Mouse (Mus musculus) cerebellum, adult 18-20 months (tissue): ENCODE measurements at regions not wholly inside any gene's neighbourhood (a gene's known extent, or its start where the extent isn't known, plus 50 kb on each side); places are given as distances from the start of the nearest gene placed in this dataset.

Source experiments
- DNase-seq, 2 experiments: peaks; one replicate each; pipeline ENCODE4 v3.0.0; 2021

DNA sequence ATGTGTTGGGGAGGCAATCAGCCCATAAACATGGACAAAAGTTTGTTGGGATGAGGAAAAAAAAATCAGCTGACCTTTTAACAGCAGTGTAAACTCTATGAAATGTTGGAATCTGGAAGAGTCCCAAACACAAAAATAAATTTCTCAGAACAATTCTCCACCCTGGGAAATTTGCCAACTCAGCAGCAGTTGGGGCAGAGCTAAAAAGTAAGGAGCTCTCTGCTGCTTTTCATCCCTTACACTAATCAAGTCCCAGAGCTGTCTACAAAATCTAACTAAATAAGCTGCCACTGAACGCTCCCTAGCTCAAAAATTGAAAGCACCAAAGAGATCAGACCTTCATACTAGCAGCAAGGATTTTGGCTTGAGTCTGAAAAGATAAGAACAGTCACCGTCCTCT lies 176.6 kb upstream of the Egflam start:
- no peak for DNase-seq

DNA sequence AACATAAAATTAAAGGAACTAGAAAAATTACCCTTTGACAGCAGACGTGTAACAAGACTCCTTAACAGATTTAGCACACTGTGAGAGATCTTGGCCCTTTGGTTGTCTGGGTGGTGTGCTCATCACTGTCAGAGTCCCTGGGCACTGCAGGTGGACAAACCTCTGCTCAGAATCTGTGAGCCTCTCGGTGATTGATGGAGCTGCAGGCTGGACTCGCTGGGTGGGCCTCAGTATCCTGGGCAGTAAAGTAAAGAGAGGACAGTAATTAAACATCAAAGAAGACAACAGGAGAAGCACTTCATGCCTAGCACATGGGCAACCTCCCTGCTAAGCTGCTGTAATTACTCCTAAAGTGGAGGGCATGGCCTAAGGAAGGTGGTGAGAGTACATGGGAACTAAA lies 180.2 kb upstream of the Egflam start:
- DNase-seq, result no peak

DNA sequence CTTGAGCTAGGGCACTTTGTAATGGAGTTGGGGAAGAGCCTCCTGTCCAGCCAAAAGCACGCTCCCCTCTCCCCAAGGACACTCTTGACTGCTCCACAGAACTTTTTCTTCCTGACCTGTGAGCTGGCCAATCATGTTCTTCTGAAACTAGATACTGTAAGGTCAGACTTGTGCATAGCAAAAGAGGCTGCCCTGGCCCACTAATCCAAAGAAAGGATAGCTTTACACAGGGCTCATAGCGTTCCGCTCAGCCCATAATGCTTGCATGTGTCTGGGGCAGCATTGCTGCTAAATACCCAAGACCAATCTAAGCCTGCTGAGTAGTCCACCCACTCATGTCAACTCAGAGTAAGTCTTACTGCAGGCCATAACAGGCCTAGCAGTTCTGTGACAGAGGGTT lies 189.0 kb upstream of the Egflam start:
- DNase-seq, result no peak

DNA sequence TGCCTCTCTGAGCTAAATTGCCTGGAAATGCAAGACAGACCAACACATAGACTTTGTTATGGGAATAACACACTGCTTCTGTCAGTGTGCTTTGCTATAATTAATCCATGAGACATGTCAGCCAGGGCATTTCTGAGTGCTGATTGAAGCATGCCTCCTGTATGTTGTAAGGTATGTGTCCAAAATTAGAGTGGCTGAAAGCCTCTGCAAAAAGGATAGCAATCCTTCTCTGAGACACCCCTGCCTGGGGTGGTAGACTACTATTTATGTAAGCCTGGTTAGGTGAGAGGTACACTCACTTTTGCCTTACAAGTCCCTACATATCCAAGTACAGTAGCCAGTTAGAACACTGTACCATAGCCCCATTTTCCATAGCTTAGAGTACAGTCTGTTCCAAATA lies 193.3 kb upstream of the Egflam start:
- DNase-seq, result no peak

DNA sequence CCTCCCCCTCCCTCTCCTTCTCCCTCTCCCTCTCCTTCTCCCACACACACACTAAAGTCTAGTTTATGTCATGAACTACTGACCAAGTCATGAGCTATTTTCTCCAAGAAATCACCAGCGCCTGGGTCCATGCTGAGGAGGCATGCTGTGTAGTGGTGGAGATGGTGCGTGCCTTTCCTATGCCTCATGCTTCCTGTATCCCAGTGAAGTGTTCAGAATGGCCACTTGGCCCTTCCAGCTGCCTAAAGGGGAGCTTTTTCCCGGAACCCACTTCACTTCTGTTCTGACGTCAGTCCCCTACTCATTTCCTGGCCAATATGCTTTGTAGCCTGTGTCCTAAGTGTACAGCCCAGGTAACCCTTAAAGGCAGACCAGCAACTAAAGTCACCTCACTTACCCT lies 199.1 kb upstream of the Egflam start:
- DNase-seq, result no peak

DNA sequence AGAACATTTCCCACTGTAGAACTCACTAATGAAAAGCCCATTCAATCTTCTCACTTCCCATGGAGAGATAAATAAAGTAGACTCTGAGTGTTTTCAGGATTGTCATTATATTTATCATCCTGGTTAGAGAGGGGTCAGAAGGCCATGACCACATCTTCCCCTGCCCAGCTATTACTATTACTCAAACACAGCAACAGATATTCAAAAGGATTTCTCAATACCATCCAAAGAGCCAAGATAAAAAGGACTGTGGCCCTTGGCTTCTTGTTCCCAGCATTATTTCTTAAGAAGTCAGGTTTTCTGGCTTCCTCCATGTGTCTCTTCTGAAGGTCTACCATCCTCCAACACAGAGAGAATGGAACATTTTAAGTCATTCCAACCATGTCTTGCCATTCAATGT lies 199.6 kb upstream of the Egflam start:
- DNase-seq, result no peak

DNA sequence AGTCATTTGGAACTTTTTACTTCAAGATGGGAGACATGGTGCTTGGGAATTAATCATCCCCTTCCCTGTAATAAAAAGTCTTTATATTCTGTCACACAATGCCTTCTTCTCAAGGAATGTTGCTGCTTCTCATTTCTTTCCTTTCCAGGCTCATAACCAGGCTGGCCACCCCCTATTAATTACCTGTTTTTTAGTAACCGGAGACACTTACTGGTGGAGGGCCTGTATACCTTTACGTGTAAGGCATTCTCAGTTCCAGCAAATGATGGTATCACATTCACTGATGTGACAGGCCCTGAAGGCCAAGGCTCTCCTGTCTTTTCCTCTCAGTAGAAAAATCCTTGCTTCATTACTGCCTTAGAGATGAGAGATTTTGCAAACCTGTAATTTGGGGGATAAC lies 203.3 kb upstream of the Egflam start:
- DNase-seq, result no peak

DNA sequence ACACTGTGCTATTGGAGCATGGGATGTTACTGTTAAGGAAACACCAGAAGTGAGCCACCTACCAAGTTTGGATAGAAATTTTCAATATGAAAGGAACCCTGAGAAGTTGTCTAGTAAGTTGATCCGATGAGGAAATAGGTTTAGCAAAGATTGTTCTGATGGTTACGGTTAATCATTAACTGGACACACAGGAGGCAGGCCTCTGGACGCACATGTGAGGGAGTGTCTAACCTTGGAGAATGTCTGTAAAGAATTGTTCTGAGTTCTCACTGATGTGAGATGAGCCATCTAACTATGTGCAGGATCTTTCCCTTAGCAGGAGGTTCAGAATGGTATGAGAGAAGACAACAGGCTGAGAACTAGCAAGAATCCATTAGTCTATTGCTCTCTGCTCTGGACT lies 205.8 kb upstream of the Gdnf start:
- no peak for DNase-seq

DNA sequence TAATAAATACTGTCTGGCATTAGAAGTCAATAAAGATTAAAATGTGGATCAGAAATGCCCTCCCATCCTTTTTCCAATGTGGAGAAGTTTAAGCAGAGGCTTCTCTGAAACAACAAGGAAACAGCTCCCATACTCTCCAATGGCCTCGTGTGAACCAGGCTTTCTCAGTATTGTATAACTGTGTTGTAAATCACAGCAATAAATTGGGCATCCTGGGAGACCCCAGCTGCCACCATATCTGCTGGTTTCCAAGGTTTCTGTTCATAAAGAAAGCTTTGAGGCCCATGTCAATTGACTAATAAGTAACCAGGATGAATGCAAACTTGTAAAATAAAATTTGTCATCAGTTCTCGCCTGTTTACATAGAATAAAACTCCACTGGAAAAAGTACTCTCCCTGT lies 192.7 kb upstream of the Gdnf start:
- no peak for DNase-seq

DNA sequence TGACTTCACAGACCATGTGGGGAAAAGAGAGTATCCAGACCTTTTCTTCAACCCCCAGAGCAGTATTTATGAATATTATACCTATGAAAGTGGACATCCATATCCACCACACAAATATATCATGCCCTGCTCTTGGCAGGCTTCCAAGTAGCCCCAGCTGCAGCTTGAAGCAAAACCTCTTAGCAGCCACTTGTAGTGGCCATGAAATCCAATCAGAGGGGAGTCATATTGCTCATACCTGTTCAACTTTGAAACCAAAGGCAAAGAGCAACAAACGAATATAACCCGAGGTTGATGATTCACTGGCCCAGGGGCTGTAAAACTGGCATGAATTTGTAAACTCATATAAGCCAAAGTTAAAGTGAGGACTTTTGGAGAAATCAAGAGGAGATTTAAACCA lies 187.6 kb upstream of the Gdnf start:
- no peak for DNase-seq

DNA sequence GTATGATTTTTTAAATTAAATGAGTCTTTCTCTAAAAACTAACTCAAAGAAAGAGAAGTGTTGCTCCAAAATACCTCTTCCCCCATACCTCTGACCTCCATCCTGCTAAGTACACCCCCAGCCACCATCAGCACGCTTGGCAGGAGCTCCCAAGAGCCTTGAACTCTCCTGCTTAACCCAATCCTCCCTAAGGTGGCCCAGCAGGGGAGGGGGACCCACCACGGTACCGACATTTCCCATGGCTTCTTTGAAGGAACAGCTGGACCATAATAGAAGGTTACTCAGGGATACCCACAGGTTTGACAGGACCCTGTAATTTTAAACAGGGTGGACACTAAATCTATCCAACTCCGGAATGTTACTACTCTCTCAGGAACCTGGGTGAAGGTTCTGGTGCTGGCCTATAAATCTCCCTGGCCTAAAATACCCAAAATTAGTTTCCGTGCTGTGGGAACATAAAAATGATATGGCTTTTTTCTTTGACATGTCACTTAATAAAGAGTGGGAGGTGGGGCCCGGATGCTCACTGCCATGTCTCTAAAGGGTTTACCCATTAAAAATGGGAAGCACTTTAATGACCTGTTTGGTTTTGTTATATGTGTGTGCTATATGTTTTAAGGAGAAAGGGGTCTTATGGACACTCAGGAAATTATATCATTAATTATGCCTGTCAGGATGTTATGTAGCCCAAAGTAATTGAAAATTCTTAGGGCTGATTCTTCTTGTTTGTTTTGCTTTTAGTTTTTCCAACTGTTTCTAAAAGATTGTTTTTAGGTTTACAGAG lies 185.8 kb upstream of the Gdnf start:
- DNase-seq, result no peak

DNA sequence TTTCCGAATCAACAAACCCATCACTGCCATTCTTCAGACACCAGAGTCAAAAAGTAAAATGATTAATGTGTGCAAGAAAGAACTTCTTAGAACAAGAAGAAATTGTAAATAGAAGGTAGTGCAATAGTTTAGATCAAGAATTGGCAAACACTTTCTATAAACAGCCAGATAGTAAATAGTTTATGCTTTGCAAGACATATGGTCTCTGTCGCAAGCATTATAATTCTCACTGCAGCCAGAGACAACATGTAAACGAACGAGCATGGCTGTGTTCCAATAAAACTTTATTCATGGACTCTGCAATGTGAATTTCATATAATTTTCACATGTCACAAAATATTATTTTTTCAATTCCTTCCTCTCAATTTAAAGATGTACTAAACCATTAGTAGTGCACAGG lies 180.8 kb upstream of the Gdnf start:
- DNase-seq, result no peak

DNA sequence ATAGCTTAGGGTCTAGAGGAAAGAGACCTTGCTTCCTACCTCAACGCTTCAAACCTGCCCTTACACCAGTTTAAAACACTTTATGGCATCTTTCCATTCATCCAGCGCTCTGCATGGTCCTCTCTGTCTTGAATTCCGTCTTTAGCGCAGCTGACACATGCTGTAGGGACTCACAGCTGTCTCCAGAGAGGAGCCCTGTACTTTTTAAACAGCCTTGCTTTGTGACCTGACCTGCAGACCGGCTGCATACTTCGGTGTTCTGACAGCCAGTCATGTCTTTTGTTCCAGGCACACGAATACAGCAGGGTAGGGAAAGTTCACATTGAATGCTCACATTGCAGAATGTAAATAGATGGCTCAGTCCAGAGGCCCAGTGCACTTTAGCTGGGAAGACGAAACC lies 175.4 kb upstream of the Gdnf start:
- no peak for DNase-seq

DNA sequence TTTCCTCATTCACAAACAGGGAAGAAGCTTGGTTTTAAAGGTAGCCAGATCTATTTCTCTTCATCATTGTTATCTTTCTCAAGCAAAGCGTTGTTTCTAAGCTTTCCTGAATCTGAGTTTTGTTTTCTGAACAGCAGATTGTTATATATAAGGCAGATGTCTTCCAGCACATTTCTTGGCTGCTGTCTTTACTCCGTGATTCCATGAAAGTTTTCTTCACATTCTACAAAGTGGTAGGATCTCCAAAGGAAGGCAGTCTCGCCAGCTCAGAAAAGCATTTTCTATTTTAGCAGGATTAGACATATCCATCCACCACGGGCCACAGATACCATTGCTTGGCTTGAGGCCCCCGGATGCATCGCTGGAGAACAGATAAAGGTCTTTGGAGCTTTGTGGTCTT lies 171.2 kb upstream of the Gdnf start:
- no peak for DNase-seq

DNA sequence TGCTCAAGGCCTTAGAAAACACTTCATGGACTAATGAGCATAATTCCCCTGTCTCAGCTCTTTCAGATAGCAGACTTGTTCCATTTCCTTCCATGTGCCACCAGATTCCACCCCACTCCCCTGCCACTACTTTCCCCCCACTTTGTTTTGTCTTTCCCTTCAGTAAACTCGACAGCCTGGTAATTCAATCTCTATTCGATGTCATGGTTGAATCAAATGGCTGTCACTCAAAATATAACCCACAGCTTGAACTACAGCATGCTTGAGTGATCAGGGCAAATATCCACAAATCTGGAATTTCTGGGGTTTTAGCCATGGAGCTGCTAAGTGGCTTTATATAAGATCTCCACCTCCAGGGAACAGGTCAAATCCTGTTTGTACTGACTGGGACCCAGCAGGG lies 168.6 kb upstream of the Gdnf start:
- DNase-seq, result no peak

DNA sequence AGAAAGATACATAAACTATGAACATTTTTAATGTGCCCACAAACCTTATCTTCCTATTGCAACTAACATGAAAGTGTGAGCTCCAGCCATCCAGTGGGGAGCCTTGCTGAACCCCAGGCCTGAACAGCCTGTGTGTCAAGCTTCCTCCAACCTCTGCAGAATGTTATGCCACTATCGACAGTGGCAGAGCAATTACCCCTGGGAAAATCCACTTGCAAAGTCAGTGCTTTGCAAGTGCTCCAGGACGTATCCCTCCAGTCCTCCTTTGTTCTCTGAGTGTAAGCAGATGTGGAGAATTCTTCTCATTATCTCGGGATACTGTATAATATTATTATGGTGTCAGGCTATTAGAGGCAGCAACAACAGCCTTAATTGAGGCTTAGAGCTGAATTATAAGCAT lies 159.9 kb upstream of the Gdnf start:
- no peak for DNase-seq

DNA sequence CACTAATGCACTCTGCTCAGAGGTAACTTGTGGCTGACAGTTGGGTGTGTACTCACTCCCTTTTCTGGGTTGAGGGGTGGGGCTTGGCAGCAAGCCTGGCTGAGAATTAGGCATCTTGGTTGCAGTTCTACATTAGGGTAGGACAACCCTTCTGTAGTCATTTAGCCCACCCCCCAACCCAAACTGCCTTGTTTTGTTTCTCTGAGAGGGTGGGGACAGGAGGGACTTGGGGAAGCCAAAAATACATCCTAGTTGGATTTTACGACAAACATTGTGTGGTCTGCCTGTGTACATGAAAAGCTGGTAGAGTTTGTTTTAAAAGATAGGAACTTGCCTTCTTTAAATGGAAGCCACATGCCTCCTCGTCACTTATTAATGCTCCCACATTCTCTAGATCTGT lies 146.8 kb upstream of the Gdnf start:
- no peak for DNase-seq

DNA sequence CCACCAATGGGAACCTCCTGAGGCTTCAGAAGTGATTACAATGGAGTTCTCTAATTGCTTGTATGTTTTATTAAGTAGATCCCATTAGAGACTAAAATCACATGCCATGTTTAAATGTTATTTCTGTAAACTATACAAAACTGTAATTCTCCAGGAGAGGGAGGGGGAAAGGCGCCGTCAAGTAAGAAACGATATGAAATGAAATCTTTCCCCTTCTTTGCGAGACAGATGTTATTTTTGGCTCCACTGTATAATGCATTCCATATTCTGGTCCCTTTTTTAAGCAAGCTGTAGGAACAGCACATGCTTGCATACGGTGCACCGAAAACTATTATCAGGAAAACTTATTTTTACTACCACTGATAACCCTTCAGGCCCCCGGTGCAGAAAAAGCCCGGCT lies 141.0 kb upstream of the Gdnf start:
- no peak for DNase-seq

DNA sequence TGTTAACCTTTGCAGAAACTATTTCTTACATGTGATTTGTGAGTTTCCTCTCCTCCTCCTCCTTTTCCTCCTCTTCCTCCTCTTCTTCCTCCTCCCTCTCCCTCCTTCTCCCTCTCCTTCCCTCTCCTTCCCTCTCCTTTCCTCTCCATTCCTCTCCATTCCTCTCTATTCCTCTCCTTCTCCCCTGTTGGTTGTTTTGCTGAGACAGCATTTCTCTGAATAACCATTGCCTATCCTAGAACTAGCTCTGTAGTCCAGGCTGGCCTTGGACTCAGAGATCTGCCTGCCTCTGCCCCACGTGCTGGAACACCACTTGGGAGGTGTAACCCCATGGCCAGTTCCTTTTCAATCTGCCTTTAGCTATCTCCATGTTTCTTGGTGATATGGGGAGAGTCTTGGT lies 133.7 kb upstream of the Gdnf start:
- no peak for DNase-seq

DNA sequence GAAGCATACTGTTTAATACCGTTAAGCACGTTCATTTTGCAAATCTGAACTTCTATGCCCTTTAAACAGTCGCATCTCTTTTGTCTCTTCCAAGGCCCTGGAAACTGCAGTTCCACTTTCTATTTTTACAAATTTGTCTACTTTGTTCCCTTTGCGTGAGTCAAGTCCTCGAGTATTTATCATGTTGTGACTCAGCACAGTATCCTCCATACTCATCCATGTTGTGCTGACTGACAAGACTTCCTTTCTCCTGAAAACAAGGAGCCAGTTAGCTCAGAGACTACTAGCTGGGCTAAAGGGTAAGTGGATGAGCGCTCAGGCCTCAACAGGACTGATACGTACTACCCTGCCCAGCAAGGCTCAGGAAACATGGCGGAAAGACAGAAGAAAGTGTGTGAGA lies 131.9 kb upstream of the Gdnf start:
- no peak for DNase-seq

DNA sequence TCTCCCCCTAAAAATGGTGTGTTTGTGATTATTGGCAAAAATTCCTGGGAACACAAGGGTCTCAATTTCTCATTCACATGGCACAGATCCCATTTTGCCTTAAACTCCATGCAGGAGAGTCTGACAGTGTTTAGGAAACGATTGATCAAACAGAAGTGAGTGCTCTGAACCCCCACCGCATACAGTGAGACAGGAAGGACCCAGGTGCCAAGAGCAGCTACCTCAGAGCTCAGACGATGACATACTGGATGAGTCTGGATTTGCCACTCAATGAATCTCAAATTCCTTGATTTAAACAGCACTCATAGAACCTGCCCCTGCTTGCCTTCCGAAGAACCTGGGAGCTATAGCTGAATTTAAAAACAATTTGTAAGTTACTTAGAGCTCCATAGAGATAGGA lies 129.6 kb upstream of the Gdnf start:
- DNase-seq, result no peak

DNA sequence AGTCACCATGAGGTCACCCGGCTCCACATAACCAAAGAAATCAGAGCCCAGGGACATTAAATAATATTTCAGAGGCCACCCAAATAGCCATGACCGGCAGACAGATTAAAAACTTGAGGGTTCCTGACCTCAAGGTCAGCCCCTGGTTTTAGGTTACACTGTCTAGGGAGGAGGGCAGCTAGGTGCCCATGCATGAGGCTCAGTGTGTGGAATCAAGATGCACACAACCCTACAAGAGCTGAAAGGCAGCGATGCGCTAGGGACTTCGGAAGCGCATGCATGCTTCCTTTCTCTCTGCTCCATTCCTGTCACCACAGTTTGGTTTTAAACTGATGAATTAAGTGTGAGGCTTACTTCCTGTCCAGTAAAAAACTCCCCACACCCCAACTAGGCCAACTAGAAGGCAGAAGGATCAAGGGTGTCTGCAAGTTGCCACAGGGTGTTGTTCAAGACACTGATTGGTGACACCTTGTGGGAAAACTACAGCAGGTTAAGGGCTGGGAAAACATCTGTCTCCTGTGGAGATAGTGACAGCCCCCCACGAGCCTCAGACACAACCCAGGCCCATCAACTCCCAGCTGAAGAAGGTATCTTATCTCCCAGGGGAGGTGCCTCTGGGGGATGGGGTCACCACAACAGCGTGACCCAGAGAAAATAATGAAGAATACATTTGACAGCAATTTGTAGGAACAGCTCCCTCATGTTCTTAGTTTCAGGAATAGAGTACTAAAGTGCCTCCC lies 127.2 kb upstream of the Gdnf start:
- no peak for DNase-seq

DNA sequence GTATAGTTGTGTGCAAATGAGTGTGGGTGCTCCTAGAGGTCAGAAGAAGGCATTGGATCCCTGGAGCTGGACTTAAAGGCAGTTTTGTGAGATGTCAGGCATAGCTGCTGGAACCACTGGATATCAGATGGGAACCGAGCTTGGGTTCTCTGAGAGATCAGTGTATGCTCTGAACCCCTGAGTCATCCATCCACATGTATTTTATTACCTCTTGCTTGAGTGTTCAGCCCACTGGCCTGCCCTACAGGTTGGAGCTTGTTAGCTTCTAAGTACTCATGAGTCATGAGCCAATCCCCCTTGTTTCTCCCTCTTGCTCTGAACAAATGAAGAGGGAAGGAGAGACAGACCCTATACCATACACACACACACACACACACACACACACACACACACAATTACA lies 119.4 kb upstream of the Gdnf start:
- no peak for DNase-seq

DNA sequence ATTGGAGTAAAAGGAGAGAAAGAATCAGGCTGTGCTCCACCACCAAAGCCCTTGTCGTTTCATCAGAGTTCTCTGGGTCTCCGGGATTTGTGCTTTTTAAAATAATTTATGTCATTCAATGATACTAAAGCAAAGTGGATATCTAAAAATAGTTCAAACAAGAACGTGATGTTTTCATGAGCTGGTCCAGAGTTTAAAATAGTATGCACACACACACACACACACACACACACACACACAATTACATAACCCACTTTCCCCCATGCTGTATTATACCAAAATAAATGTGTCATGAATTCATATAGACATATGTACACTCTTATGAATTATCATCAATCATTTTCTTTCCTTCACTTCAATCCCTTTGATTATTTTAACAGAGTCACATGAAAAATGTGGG lies 118.5 kb upstream of the Gdnf start:
- no peak for DNase-seq

DNA sequence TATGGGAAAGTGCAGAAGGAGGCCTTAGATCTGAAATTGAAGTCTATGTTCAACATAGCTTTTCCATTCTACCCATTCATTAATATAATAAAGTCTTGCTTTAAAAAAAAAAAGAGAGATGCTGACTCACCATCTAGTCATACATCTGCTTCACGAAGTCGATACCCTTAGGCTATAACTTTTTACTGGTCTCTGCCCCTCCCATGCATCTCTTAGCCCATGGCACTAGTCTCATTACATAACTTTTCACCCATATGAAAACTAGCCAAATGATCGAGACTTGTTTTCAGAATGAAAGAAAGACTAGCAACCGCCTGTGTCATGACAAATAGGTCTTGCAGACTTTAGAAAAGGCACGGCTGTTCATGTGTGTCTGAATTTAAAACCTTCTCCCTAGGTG lies 116.6 kb upstream of the Gdnf start:
- DNase-seq, result no peak
